Mouse (Mus musculus) liver, embryonic 14.5 days (tissue): ENCODE results near the gene Umad1.

Experiments used
- CTCF ChIP-seq: IDR thresholded peaks from 2 replicates; pipeline ENCODE4 v1.5.1; 2016; ENCODE audit warnings: antibody characterized with exemption, low read depth, control low read depth
- EP300 ChIP-seq: IDR thresholded peaks from 2 replicates; pipeline ENCODE4 v1.6.1; 2016; ENCODE audit warnings: antibody characterized with exemption, low read depth

- TF ChIP-seq EP300 (no peak), CTCF (no peak)
These were observed 89.3 kb downstream of the Umad1 start for GRCm38 (mm10) chr6:8348344-8348743.
